In the genomic region with DNA sequence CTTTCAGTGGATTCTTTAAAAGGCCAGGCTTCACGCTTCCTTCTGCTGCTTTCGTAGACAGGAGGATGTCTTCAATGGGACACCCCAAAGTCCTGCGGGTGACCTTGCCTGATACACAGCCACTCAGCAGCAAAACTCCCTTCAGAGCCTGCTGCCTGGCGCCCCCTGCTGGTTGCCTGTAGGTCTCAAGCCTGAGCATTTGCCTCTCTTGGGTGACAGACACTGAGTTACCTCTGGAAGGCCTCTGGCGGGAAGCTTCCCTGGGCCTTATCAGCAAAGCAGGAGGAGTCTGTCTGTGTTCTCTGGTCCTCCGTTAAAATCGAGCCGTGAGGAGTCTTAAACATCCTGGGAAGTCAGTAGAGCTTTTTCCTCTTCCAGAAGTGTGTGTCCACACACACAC, we compare ENCODE assay signal across 10 mouse cellular contexts. TPM values are rescaled to one million over a fixed set of nuclear protein-coding genes. Genes with fewer than 3 reads are reported as not detected.
DNase-seq lines count a peak whose midpoint lies in the region; ATAC-seq and TF ChIP-seq lines count a peak whose summit lies in the region.
"Had no signal": no experiment of that assay in that cellular context is flagged by ENCODE, and none has a peak within 500 bp of the region (broad histone marks: within the 10 kb centered on the region; RNA-seq: fewer than 3 reads in every experiment).

No protein-coding gene starts in this region.

- peaks cover 3% of the 10 kb centered on the region for H3K4me1 ChIP-seq in hindbrain, embryonic 11.5 days (replicated peaks; ENCODE audit: control insufficient read depth, insufficient read depth, low read length)
- H3K4me1 ChIP-seq in hindbrain, embryonic 16.5 days (ENCODE audit: control insufficient read depth, insufficient read depth, low read depth, low read length) = peaks cover 10% of the 10 kb centered on the region
- H3K4me1 ChIP-seq in heart, postnatal 0 days (ENCODE audit: control insufficient read depth, insufficient read depth) = peaks cover 11% of the 10 kb centered on the region

- 44% methylated on average over 8 of the region's 8 CpGs for WGBS in hindbrain, embryonic 11.5 days
- WGBS in hindbrain, embryonic 16.5 days = 56% methylated on average over 8 of the region's 8 CpGs
- WGBS in heart, postnatal 0 days = 17% methylated on average over 8 of the region's 8 CpGs

- no peaks in the 10 kb centered on the region for H3K36me3 ChIP-seq in hindbrain, embryonic 11.5 days (ENCODE audit: control insufficient read depth, insufficient read depth, low read length)
- H3K36me3 ChIP-seq in hindbrain, embryonic 16.5 days (ENCODE audit: control insufficient read depth, insufficient read depth, low read length) = no peaks in the 10 kb centered on the region
- peaks cover 25% of the 10 kb centered on the region for H3K36me3 ChIP-seq in heart, postnatal 0 days (replicated peaks; ENCODE audit: control insufficient read depth, insufficient read depth, low read length)
- H3K36me3 ChIP-seq: neural tube, embryonic 13.5 days had no signal

- no peaks in the 10 kb centered on the region for H3K27me3 ChIP-seq in hindbrain, embryonic 11.5 days (ENCODE audit: control insufficient read depth, insufficient read depth, low read length)
- no peaks in the 10 kb centered on the region for H3K27me3 ChIP-seq in hindbrain, embryonic 16.5 days (replicated peaks; ENCODE audit: control insufficient read depth, insufficient read depth, low read length)
- no peaks in the 10 kb centered on the region for H3K27me3 ChIP-seq in heart, postnatal 0 days (ENCODE audit: control insufficient read depth, insufficient read depth, low read length)
- H3K27me3 ChIP-seq: embryonic facial prominence, embryonic 12.5 days; neural tube, embryonic 13.5 days had no signal

- H3K9ac ChIP-seq in hindbrain, embryonic 11.5 days (ENCODE audit: low read depth, low read length) = no peak overlapping the region
- no peak overlapping the region for H3K9ac ChIP-seq in hindbrain, embryonic 16.5 days (ENCODE audit: low read depth, low read length)
- no peak overlapping the region for H3K9ac ChIP-seq in heart, postnatal 0 days (replicated peaks; ENCODE audit: low read depth, low read length)
- H3K9ac ChIP-seq: embryonic facial prominence, embryonic 12.5 days; neural tube, embryonic 13.5 days had no signal

- DNase-seq in hindbrain, embryonic 11.5 days (ENCODE audit: low spot score) = peak; percentile 81
- DNase-seq in adrenal gland, adult 8-10 months = peak; percentile 70
- peak; percentile 39 for DNase-seq in embryo, embryonic 11.5 days (ENCODE audit: low read depth, low spot score)
- peak; percentile 52 for DNase-seq in heart, postnatal 0 days (ENCODE audit: low spot score)
- peak; percentile 30 to 70 for DNase-seq in left cerebral cortex, adult 8-10 months (ENCODE audit: low spot score in 2 of 2)
- DNase-seq in mesoderm, embryonic 11.5 days (ENCODE audit: low read depth, low spot score) = peak; percentile 58
- peak; percentile 86 to 96 for DNase-seq in spleen, postnatal 4 days (ENCODE audit: low spot score in 2 of 2)

- no peak for ATAC-seq in hindbrain, embryonic 11.5 days (ENCODE audit: low FRiP score)
- ATAC-seq in hindbrain, embryonic 16.5 days = no peak
- ATAC-seq in heart, postnatal 0 days (ENCODE audit: insufficient read depth, low read depth) = 0 out of 2 replicates have a peak, but pooled peaks have one; percentile 45

- TF ChIP-seq CTCF in heart, postnatal 0 days (IDR thresholded peaks at IDR 0.05; ENCODE audit: low read depth) = peak; percentile 91

- H3K4me3 ChIP-seq in hindbrain, embryonic 11.5 days (ENCODE audit: low read depth, low read length) = no peak overlapping the region
- no peak overlapping the region for H3K4me3 ChIP-seq in hindbrain, embryonic 16.5 days (ENCODE audit: low read length)
- no peak overlapping the region for H3K4me3 ChIP-seq in heart, postnatal 0 days (ENCODE audit: low read depth, low read length)
- H3K4me3 ChIP-seq: embryonic facial prominence, embryonic 12.5 days; neural tube, embryonic 13.5 days had no signal

- no peaks in the 10 kb centered on the region for H3K9me3 ChIP-seq in hindbrain, embryonic 11.5 days (ENCODE audit: control insufficient read depth, low read length)
- H3K9me3 ChIP-seq in hindbrain, embryonic 16.5 days (ENCODE audit: control insufficient read depth, low read length) = no peaks in the 10 kb centered on the region
- H3K9me3 ChIP-seq in heart, postnatal 0 days (replicated peaks; ENCODE audit: control insufficient read depth, low read length) = no peaks in the 10 kb centered on the region
- H3K9me3 ChIP-seq: embryonic facial prominence, embryonic 12.5 days; neural tube, embryonic 13.5 days had no signal

- H3K4me2 ChIP-seq in hindbrain, embryonic 11.5 days (replicated peaks; ENCODE audit: low read depth, low read length) = no peak overlapping the region
- no peak overlapping the region for H3K4me2 ChIP-seq in hindbrain, embryonic 16.5 days (ENCODE audit: low read length)
- H3K4me2 ChIP-seq in heart, postnatal 0 days (ENCODE audit: low read depth, low read length) = no peak overlapping the region
- H3K4me2 ChIP-seq: embryonic facial prominence, embryonic 12.5 days; neural tube, embryonic 13.5 days had no signal

- H3K27ac ChIP-seq in hindbrain, embryonic 11.5 days (ENCODE audit: low read depth, low read length) = no peak overlapping the region
- no peak overlapping the region for H3K27ac ChIP-seq in hindbrain, embryonic 16.5 days (ENCODE audit: low read depth, low read length)
- H3K27ac ChIP-seq in heart, postnatal 0 days (ENCODE audit: low read depth) = no peak overlapping the region
- H3K27ac ChIP-seq: embryonic facial prominence, embryonic 12.5 days; neural tube, embryonic 13.5 days had no signal

- no peak for TF ChIP-seq EP300 in heart, postnatal 0 days (IDR thresholded peaks at IDR 0.05; ENCODE audit: low read depth)

RNA-seq across cellular contexts. Expression of a gene that starts 49.3 kb away (rescaled TPM):
- polyA plus RNA-seq in hindbrain, embryonic 11.5 days (2014; fragmentation: Nextera tagmentation; extraction: Ambion mirVana) = 20.7 and 22.5 TPM in 2 replicates
- polyA plus RNA-seq in hindbrain, embryonic 16.5 days (2015; fragmentation: Nextera tagmentation; extraction: Ambion mirVana) = 6.1 and 7.6 TPM in 2 replicates
- total RNA-seq in adrenal gland, adult 8-10 months (2022) = 10 to 100 TPM; 46.3 to 61.4 (median 52.9) TPM
- total RNA-seq in heart, postnatal 0 days (2014; rRNA removed; ENCODE audit: low replicate concordance) = 21.0 and 25.7 TPM in 2 replicates
- polyA plus RNA-seq in heart, postnatal 0 days (2015; fragmentation: Nextera tagmentation; extraction: Ambion mirVana) = 16.0 and 16.6 TPM in 2 replicates
- total RNA-seq in left cerebral cortex, adult 8-10 months (2022) = 10 to 100 TPM; 14.5 to 16.2 (median 15.0) TPM

RNA-seq across cellular contexts. Expression of a gene that starts 50.7 kb away (rescaled TPM):
- polyA plus RNA-seq in hindbrain, embryonic 11.5 days (2014; fragmentation: Nextera tagmentation; extraction: Ambion mirVana) = 1.3 and 1.8 TPM in 2 replicates
- polyA plus RNA-seq in hindbrain, embryonic 16.5 days (2015; fragmentation: Nextera tagmentation; extraction: Ambion mirVana) = 1.9 and 2.1 TPM in 2 replicates
- total RNA-seq in adrenal gland, adult 8-10 months (2022) = 10 to 100 TPM in 3 of 4 experiments, 1 to 10 TPM in 1; 9.7 to 37.0 (median 23.9) TPM
- total RNA-seq in heart, postnatal 0 days (2014; rRNA removed; ENCODE audit: low replicate concordance) = 14.7 and 15.9 TPM in 2 replicates
- 4.1 and 4.8 TPM in 2 replicates for polyA plus RNA-seq in heart, postnatal 0 days (2015; fragmentation: Nextera tagmentation; extraction: Ambion mirVana)
- 10 to 100 TPM; 71.7 to 93.5 (median 80.3) TPM for total RNA-seq in left cerebral cortex, adult 8-10 months (2022)

Comparison
In these comparisons a context has a peak if more than half of its experiments do, and no peak if none do; other contexts are left out.
1. DNase-seq: peak in every context shown above with its lines; median percentile 91 in spleen, postnatal 4 days; 81 in hindbrain, embryonic 11.5 days; 70 in adrenal gland, adult 8-10 months; 58 in mesoderm, embryonic 11.5 days; 52 in heart, postnatal 0 days; 50 in left cerebral cortex, adult 8-10 months; 39 in embryo, embryonic 11.5 days.